ENCODE assay signal across 9 mouse cellular contexts in the genomic region with DNA sequence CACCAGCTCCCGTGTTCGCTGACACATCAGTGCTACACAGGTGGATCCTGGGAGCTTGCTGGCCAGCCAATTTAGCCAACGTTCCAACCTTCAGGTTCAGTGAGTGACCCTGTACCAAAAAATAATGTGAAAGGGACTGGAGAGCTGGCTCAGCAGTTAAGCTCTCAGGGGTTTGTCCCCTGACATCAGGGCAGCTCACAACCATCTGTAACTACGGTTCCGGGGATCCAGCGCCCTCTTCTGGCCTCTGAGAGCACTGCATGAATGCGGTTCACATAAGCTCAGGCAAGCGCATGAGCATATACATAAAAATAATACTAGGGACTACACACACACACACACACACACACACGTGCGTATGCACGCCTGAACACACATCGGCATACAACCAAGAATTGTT. TPM values are rescaled to one million over a fixed set of nuclear protein-coding genes. Genes with fewer than 3 reads are reported as not detected.
DNase-seq lines count a peak whose midpoint lies in the region; TF ChIP-seq lines count a peak whose summit lies in the region.
"Had no signal": no experiment of that assay in that cellular context is flagged by ENCODE, and none has a peak within 500 bp of the region (broad histone marks: within the 10 kb centered on the region; RNA-seq: fewer than 3 reads in every experiment).

No protein-coding gene starts in this region.

- peak; percentile 59 for TF ChIP-seq CTCF in cerebellum, adult 2 months (IDR thresholded peaks at IDR 0.05; ENCODE audit: borderline replicate concordance, insufficient read depth, low read depth, low read length)
- TF ChIP-seq CTCF in bone marrow macrophage, adult 2 months (IDR thresholded peaks at IDR 0.05; ENCODE audit: low read depth, low read length) = peak; percentile 76
- peak; percentile 61 for TF ChIP-seq CTCF in lung, adult 2 months (IDR thresholded peaks at IDR 0.05; ENCODE audit: insufficient read depth, low read length)

- DNase-seq in cerebellum, adult 2 months = no peak
- no peak for DNase-seq in cerebellum, adult 11-12 months
- DNase-seq in layer of hippocampus, postnatal 10 days (ENCODE audit: low spot score in 2 of 2) = peak; percentile 34 to 43
- no peak for DNase-seq in layer of hippocampus, postnatal 36 days
- peak; percentile 48 for DNase-seq in lung, adult 2 months
- DNase-seq in thymus, postnatal 0 days (ENCODE audit: low spot score) = peak; percentile 46
- DNase-seq in cerebellum, adult 11 months = no peak

- H3K27ac ChIP-seq in cerebellum, adult 2 months (ENCODE audit: insufficient read depth, low read length) = no peak overlapping the region
- no peak overlapping the region for H3K27ac ChIP-seq in bone marrow macrophage, adult 2 months (ENCODE audit: insufficient read depth, low read depth, low read length)

- no peaks in the 10 kb centered on the region for H3K27me3 ChIP-seq in cerebellum, adult 2 months (ENCODE audit: control insufficient read depth, insufficient read depth, low read length)

- 52% methylated on average over 12 of the region's 12 CpGs for WGBS in cerebellum, adult 2 months
- WGBS in lung, adult 2 months = 55% methylated on average over 12 of the region's 12 CpGs

- no peak for TF ChIP-seq POLR2A in cerebellum, adult 2 months (IDR thresholded peaks at IDR 0.05; ENCODE audit: borderline replicate concordance, insufficient read depth, low read length)
- no peak for TF ChIP-seq POLR2A in bone marrow macrophage, adult 2 months (IDR thresholded peaks at IDR 0.05; ENCODE audit: borderline replicate concordance, low read depth, low read length)
- TF ChIP-seq POLR2A in lung, adult 2 months (IDR thresholded peaks at IDR 0.05; ENCODE audit: borderline replicate concordance, extremely low read depth, low read depth, low read length) = no peak

- no peaks in the 10 kb centered on the region for H3K4me1 ChIP-seq in cerebellum, adult 2 months (ENCODE audit: control insufficient read depth, insufficient read depth, low read length)
- H3K4me1 ChIP-seq in bone marrow macrophage, adult 2 months (ENCODE audit: control insufficient read depth, insufficient read depth, low read length) = no peaks in the 10 kb centered on the region
- H3K4me1 ChIP-seq in lung, adult 2 months (ENCODE audit: control insufficient read depth, insufficient read depth, low read length) = no peaks in the 10 kb centered on the region

- H3K4me3 ChIP-seq in cerebellum, adult 2 months (replicated peaks; ENCODE audit: insufficient read depth, low read depth, low read length) = no peak overlapping the region
- H3K4me3 ChIP-seq in bone marrow macrophage, adult 2 months (ENCODE audit: insufficient read depth, low read length) = no peak overlapping the region
- no peak overlapping the region for H3K4me3 ChIP-seq in lung, adult 2 months (replicated peaks; ENCODE audit: extremely low read depth, low read depth, low read length)

RNA-seq across cellular contexts. Expression of a gene that starts 11.2 kb away (rescaled TPM):
- 49.1 and 54.9 TPM in 2 replicates for polyA plus RNA-seq in cerebellum, adult 2 months (2012; rRNA removed)
- 10 to 100 TPM; 43.2 to 45.3 TPM for total RNA-seq in layer of hippocampus, postnatal 10 days (2021)
- total RNA-seq in layer of hippocampus, postnatal 36 days (2021) = 10 to 100 TPM; 35.0 to 36.2 TPM
- 0.21 TPM in 1 of 2 replicates, not detected in the other for polyA plus RNA-seq in bone marrow macrophage, adult 2 months (2012; ENCODE audit: insufficient read depth, insufficient read length, missing spikeins)
- polyA plus RNA-seq in lung, adult 2 months (2012; rRNA removed) = 0.05 TPM in 1 of 2 replicates, not detected in the other
- not detected in 2 replicates for polyA plus RNA-seq in thymus, postnatal 0 days (2015; fragmentation: Nextera tagmentation; extraction: Ambion mirVana)
- total RNA-seq: heart, postnatal 10 days had no signal

Comparison
In these comparisons a context has a peak if more than half of its experiments do, and no peak if none do; other contexts are left out.
1. DNase-seq: peak in layer of hippocampus, postnatal 10 days (2 of 2), lung, adult 2 months (single experiment) and thymus, postnatal 0 days (single experiment); none in cerebellum, adult 2 months (0 of 2), cerebellum, adult 11-12 months (single experiment), layer of hippocampus, postnatal 36 days (0 of 2) and cerebellum, adult 11 months (single experiment).
2. RNA of a gene that starts 11.2 kb away (polyA plus RNA-seq): 49.1 to 54.9 TPM in cerebellum, adult 2 months; 0.21 TPM in bone marrow macrophage, adult 2 months, not detected in thymus, postnatal 0 days and 0.05 TPM in lung, adult 2 months; every median in the first group is over 10 times any median in the second.
3. Peak in every context shown above with its lines, with median percentiles within 50 percentile points of each other: CTCF ChIP-seq.